Mouse (Mus musculus) urinary bladder, postnatal 4 days (tissue): ENCODE measurements around the gene Olfr894.
"Not testable (repeated sequence)": the region's sequence is repeated elsewhere in the genome, so short reads cannot be mapped to it uniquely, and the experiment has no call there.

Experiments
- DNase-seq, 2 experiments: peaks; one replicate each; pipeline ENCODE4 v3.0.0; 2021 to 2022; ENCODE audit warnings: low spot score in 2 of 2

Olfr894 gene

GRCm38 (mm10) chr9:38217755-38218154 is at the start of gene Olfr894:
TSS of gene Olfr894 (plus strand) at chr9:38218055.
- no peak for DNase-seq

- DNase-seq = not testable (repeated sequence)
These were observed 49.5 kb upstream of the Olfr894 start for GRCm38 (mm10) chr9:38168341-38168740.

- no peak for DNase-seq
These were observed 37.1 kb upstream of the Olfr894 start, which contains the start of gene Olfr891 for GRCm38 (mm10) chr9:38180721-38181120. TSS of gene Olfr891 (minus strand) at chr9:38180821.

GRCm38 (mm10) chr9:38208065-38208464 is 9.8 kb upstream of the Olfr894 start, which contains the start of gene Olfr893:
TSS of gene Olfr893 (plus strand) at chr9:38208365.
- DNase-seq = no peak

- no peak for DNase-seq
These were observed 34.6 kb downstream of the Olfr894 start, which contains the start of gene Olfr143 for GRCm38 (mm10) chr9:38252474-38252873. TSS of gene Olfr143 (plus strand) at chr9:38252774.

- DNase-seq = no peak
These were observed 49.7 kb downstream of the Olfr894 start, which contains the start of gene Olfr895 for GRCm38 (mm10) chr9:38267551-38267950. TSS of gene Olfr895 (plus strand) at chr9:38267851.
